Mouse (Mus musculus): Measurements from ENCODE around the gene Chrm1. TPM values are rescaled to one million over a fixed set of nuclear protein-coding genes. Genes with fewer than 3 reads are reported as not detected.

The Chrm1 gene
- 1 to 10 TPM; 1.2 to 2.6 (median 1.8) TPM for total RNA-seq (2022)

DNA sequence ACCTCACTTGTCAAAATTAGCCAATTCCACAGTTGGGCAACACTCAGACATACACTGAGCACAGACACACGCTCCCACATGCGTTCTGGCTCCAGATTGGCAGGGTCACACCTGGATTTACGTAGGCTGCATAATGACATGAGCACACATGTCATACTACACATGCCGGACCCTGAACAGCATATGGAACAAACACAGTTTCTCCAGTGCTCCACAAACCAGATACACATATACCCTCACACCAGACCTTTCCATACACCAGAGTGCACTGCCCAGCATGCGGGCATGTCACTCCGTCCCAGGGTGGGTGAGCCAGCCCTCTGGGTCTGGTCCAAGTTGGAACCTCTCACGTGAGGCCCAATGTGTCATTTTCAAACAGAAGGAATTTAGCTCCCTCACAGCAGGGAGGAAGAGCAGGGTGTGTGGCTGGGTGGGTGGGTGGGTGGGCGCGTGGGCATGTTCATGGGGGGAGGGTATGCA is at the start of gene Chrm1:
Gene Chrm1 (plus strand): TSS at position 430 of the 480 bp plus-strand sequence.
- DNase-seq = no peak

DNA sequence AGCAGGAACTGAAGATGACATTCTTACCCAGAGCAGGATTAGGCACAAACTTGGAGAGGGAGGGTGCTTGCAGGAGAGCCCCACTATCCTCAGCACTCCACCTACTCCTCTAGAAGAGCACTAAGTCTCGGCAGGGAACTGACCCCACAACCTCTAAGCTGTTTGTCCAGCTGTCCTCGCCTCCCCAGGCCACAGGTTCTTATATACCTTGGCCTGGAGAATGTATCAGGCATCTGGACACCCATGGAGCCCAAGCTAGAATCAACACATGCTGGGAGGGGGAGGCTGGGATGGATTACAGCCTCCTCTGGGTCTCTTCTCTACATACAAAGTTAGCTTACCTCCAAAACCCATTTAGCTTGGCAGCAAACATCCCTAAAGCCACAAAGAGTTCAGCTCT is 49.2 kb upstream of the Chrm1 start:
- no peak for DNase-seq

GRCm38 (mm10) chr19:8616314-8616713 is 47.3 kb upstream of the Chrm1 start:
- no peak for DNase-seq

DNA sequence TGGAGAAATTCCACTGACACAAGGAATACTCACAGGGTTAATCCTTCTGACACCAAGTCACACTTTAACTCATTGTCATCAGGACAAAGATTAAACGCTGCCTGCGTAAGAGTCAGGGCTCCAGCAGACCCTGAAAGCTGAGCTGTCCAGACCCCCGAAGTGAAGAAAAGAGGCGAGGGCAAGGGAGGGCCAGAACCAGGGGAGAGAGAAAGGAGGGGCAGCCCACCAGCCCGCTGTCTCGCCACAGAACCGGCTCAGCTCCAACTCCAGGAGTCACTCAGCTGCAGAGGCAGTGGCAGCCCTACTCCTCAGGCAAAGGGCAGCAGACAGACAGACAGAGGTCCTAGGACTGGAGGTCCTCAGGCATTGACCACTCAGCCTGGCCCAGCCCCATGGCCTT is 45.7 kb upstream of the Chrm1 start, which contains the start of gene Slc22a6:
Gene Slc22a6 (plus strand): TSS at position 136 of the 400 bp plus-strand sequence.
- DNase-seq = no peak

GRCm38 (mm10) chr19:8621098-8621497 is 42.5 kb upstream of the Chrm1 start:
- no peak for DNase-seq

GRCm38 (mm10) chr19:8630249-8630648 is 33.3 kb upstream of the Chrm1 start:
- no peak for DNase-seq

- DNase-seq = no peak
These were observed 32.8 kb upstream of the Chrm1 start for GRCm38 (mm10) chr19:8630826-8631225.

- DNase-seq = no peak
These were observed 31.6 kb upstream of the Chrm1 start for GRCm38 (mm10) chr19:8632029-8632428.

DNA sequence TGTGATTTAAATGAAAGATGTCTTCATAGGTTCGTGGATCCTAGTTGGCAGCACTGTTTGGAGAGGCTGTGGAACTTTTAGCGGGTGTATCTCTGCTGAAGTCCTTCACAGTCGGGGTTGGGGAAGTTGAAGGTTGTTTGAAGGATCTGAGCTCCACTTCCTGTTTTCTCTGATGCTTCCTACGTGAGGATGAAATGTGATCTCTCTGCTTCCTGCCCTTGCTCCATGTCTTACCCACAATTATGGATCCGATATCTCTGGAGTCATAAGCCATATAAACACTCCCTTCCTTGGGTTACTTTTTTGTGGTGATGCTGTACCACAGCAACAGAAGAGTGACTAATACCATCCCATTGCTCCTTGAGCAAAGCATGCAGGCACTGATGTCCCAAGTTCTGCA is 21.5 kb upstream of the Chrm1 start:
- no peak for DNase-seq

DNA sequence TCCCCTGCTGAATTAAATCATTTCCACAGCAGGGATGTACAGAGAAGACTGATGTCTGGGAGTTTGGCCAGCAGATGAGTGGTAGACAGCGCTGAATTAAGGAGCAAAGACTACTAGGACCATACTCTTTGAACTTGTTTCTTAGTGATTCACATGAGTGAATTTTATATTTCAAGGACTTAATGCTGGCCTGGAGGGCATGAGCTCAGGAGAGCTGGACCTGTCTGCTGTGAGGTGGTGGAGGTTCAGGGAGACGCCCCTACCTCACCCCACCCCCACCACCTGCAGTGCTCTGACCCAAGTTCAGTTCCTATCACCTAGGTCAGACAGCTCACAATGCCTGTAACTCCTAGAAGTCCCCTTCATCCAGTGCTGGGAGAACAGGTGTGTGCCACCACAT is 17.2 kb upstream of the Chrm1 start:
- DNase-seq = no peak

GRCm38 (mm10) chr19:8655833-8656232 is 7.8 kb upstream of the Chrm1 start:
- DNase-seq = no peak

DNA sequence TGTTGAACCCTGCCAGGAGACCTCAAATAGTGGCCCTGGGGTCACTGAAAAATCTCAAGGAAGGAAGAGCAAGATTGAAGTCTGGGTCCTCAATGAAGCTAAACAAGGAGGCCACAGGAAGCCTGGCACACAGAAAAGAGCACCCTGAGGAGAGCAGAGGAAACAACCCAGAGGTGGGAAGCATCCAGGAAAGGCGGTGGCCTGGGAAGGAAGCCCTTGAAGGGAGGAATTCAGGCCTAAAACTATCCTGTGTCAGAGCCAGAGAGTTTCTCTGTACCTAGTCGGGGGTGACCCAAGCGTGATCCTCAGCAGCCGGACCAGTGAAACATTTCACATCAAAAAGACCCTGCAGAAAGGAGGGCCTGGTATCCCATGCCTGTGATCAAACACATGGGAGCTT is 7.2 kb upstream of the Chrm1 start:
- DNase-seq = no peak

GRCm38 (mm10) chr19:8661821-8662307 is 1.7 kb upstream of the Chrm1 start:
- DNase-seq = no peak

GRCm38 (mm10) chr19:8662337-8662736 is 1.3 kb upstream of the Chrm1 start:
- DNase-seq = peak; percentile 22

DNA sequence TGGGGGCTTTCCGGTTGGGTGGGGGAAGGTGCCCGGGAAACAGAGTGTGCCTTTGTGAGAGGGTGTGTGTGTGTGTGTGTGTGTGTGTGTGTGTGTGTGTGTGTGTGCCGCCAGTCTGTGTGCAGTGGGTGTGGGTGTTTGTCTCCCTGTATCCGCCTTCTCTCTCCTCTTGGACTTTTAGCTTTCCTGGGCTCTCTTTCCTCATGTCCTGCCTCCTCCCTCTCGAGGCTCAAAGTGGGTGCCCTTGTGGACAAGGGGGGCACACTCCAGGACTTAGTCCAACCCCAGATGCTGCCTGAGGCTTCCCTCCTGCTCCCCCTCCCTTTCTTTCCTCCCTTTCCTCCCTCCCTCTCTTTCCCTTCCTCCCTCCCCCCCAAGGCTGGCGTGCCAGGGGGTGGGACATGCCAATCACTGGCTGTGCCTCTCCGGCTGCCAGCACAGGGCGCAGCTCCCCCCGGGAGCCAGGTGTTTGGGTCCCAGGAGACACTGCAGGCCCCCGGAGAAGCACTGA is 377 bp downstream of the Chrm1 start:
- no peak for DNase-seq

GRCm38 (mm10) chr19:8664859-8665258 is 1.3 kb downstream of the Chrm1 start:
- no peak for DNase-seq

DNA sequence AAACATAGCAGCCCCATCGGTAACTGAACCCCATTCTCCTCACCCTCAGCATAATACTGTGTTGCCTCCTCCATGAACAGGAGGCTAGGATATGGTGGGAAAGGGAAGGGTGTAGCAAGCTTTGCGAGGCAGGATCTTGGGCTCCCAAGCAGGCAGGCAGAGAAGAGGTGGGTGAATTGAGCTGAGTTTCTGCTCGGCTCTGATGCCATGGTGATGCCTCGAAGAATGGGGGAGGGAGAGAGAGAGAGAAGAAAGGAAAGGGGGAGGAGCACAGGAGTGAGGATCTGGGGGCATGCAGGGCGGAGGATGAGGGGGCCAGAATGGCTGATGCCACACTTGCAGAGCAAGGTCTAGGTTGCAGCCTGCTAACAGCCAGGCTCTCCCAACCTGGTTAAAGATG is 2.2 kb downstream of the Chrm1 start:
- no peak for DNase-seq

GRCm38 (mm10) chr19:8672859-8673258 is 9.3 kb downstream of the Chrm1 start:
- DNase-seq = no peak

DNA sequence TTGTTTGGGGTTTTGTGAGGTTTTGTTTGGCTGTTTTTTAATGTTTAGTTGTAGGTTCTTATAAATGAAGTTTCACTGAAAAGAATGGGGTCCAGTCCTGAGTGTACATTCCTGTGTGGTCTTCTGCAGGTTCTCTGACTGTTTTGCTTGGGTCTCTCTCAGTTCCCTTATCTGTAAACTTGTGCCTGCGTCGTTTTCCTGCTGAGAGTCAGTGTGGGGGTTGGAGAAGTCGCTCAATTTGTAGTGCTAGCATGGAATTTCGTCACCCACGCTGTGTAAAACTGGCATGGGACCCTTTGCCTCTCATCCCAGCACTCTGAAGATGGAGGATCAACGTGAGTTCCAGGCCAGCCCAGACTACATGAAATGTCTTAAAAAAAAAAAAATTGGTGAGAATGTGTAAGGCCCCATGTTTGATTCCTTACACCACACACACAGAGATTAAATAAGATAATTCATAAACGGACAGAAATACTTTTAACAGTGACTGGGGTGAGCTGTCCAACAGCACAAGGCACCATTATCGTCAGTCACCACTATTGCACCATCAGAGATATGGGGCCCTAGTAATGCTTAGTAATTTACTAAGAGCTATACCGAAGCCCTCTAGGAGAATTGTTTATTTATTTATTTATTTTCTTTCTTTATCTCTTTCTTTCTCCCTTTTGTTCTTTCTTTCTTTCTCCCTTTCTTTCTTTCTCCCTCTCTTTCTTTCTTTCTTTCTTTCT is 9.9 kb downstream of the Chrm1 start:
- DNase-seq = no peak

- no peak for DNase-seq
These were observed 15.6 kb downstream of the Chrm1 start for GRCm38 (mm10) chr19:8679031-8679779.

DNA sequence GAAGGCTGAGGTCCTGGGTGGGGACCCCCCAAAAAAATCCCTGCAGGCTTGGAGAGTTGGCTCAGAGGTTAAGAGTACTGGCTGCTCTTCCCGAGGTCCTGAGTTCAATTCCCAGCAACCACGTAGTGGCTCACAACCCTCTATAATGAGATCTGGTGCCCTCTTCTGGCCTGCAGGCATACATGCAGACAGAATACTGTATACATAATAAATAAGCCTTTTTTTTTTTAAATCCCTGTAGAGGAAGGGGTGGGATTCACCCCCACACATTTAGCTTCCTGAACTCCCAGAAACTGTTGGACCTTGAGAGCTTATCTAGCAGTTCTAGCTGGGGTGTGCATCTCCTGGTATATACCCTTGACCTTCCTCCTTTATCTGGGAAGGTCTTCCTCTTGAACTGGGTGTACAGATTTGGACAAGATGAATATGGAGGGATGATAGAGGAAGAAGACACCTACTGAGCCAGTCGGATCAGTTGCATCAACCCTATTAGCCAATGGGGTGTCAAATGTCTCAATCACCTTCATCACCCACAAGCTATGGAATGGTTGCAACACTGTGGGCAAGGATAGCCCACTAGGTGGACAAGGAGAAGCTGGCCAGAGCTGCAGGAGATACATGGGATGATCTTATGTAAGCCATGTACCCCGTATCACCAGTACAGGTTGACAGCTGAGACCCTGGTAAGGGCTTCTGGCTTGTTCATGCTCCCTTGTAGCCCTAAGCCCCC is 18.2 kb downstream of the Chrm1 start:
- no peak for DNase-seq

DNA sequence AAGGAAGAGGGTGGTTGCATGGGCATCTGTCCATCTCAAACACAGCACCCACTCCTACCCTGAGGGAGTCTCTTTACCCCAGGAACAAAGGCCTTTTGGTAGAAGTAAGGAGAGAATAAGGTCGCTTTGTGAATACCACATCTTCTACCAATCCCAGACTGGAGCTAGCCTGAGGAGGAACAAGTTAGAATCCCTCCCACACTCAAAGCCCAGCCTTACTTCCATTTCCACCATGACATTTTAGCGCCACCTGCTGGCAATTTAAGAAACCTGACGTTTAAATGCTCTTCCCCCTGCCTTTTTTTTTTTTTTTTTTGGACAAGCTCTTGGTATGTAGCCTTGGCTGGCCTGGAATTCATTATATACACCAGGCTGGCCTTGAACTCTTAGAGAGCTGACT is 19.4 kb downstream of the Chrm1 start:
- peak; percentile 60 for DNase-seq

DNA sequence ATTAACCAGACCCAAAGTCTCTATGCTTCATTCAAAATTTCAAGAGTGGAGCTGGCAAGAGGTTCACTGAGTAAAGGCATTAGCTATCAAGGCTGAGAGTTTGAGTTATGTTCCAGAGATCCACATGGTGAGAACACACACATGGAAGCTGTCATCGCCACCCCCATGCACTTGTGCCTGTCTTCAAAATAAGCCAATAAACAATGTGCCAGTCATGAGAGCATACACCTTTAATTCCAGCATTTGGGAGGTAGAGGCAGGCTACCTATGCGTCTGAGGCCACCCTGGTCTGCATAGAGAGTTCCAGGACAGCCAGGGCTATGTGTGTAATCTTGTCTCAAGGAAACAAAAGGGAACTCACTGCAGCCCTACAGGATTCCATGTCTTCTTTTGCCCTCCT is 20.0 kb downstream of the Chrm1 start:
- DNase-seq = no peak
